Mouse (Mus musculus) heart, embryonic 10.5 days (tissue): ENCODE measurements around the gene Ccl21b. TPM values are rescaled to one million over a fixed set of nuclear protein-coding genes. Genes with fewer than 3 reads are reported as not detected.
"Not testable (repeated sequence)": the region's sequence is repeated elsewhere in the genome, so short reads cannot be mapped to it uniquely, and the experiment has no call there.

Source experiments
- DNase-seq: peaks from one replicate; pipeline ENCODE4 v3.0.0-alpha.2; 2017; ENCODE audit warnings: low spot score
- H3K27ac ChIP-seq: fragments of 300-500 bp; sonication (generic); 2 replicates; pipeline ENCODE4 v1.5.1; 2016; ENCODE audit warnings: mild to moderate bottlenecking
- H3K27me3 ChIP-seq: fragments of 300-500 bp; sonication (generic); 2 replicates; pipeline ENCODE4 v1.6.1; 2016; ENCODE audit warnings: mild to moderate bottlenecking; ENCODE audit not compliant: poor library complexity, insufficient read depth, severe bottlenecking
- H3K36me3 ChIP-seq: fragments of 300-500 bp; sonication (generic); 2 replicates; pipeline ENCODE4 v1.6.1; 2016; ENCODE audit warnings: mild to moderate bottlenecking, moderate library complexity
- H3K4me1 ChIP-seq: fragments of 300-500 bp; sonication (generic); 2 replicates; pipeline ENCODE4 v1.6.1; 2016; ENCODE audit warnings: mild to moderate bottlenecking
- H3K4me3 ChIP-seq: fragments of 300-500 bp; sonication (generic); 2 replicates; pipeline ENCODE4 v1.5.1; 2016; ENCODE audit warnings: mild to moderate bottlenecking, moderate library complexity
- H3K9me3 ChIP-seq: fragments of 300-500 bp; sonication (generic); 2 replicates; pipeline ENCODE4 v1.6.1; 2016; ENCODE audit warnings: mild to moderate bottlenecking, moderate library complexity
- WGBS: fragments of 180-500 bp; shearing (Covaris S2); methylation state at CpG from one replicate; pipeline ENCODE4 v1.1.7; 2016; 5-methylcytosine and 5-hydroxymethylcytosine counted together
- polyA plus RNA-seq: library from polyadenylated mRNA; unstranded; fragments of >200 nt; fragmentation: Nextera tagmentation; extraction: Ambion mirVana; gene quantifications from 2 replicates; pipeline ENCODE4 v1.2.1, GENCODE M21; 2016

Ccl21b gene
- not detected in 2 replicates for polyA plus RNA-seq

- H3K36me3 ChIP-seq, H3K4me1 ChIP-seq, H3K27ac ChIP-seq, H3K27me3 ChIP-seq, DNase-seq, H3K4me3 ChIP-seq, H3K9me3 ChIP-seq: not testable (repeated sequence)
- WGBS: no CpG with 5 or more reads among the region's 5 CpGs
These were observed at the start of gene Ccl21b for GRCm38 (mm10) chr4:42255467-42255866. TSS of gene Ccl21b (plus strand) at chr4:42255767.

DNA sequence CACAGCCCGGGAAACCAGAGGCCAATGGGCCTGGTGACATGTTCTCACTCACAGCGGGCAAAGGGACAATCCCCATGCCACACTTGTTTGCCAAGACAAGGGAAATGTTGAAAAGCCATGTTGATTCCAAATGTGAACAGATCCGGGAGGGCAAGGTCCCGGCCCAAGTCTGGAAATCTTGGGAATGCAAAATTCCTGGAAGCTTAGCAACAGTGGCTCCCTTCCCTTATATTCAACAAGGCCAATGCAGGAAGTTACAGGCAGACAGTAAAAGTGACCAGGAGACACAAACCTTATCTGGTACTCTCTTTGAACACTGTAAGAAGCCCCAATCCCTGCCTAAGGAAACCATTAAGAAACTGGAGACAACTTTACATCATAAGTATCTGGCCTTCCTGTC, 15.2 kb upstream of the Ccl21b start, which contains the start of gene Gm10600:
Gene Gm10600, plus strand, starts transcription at position 301 of the 400 bp plus-strand sequence.
- not testable (repeated sequence) for H3K27me3 ChIP-seq, H3K36me3 ChIP-seq, H3K9me3 ChIP-seq, DNase-seq, H3K4me1 ChIP-seq, H3K4me3 ChIP-seq, H3K27ac ChIP-seq
- WGBS: no CpG with 5 or more reads among the region's 4 CpGs

GRCm38 (mm10) chr4:42293967-42294366, 38.4 kb downstream of the Ccl21b start, which contains the start of gene Gm21953:
TSS of gene Gm21953 (plus strand) at chr4:42294267.
- not testable (repeated sequence) for H3K4me1 ChIP-seq, H3K36me3 ChIP-seq, DNase-seq, H3K9me3 ChIP-seq, H3K27me3 ChIP-seq, H3K27ac ChIP-seq, H3K4me3 ChIP-seq
- WGBS: no CpG with 5 or more reads among the region's 18 CpGs

Other genes with a start within 250 kb of the Ccl21b start
- gene Gm21093, start 221.0 kb upstream of the Ccl21b start, polyA plus RNA-seq: 0.14 TPM in 1 of 2 replicates, not detected in the other
- not detected in 2 replicates for gene Gm3893, start 164.6 kb upstream of the Ccl21b start, polyA plus RNA-seq
- 0.17 and 0.24 TPM in 2 replicates for gene Gm13304, start 140.9 kb upstream of the Ccl21b start, polyA plus RNA-seq
- 0.50 and 0.74 TPM in 2 replicates for gene Gm13306, start 102.3 kb upstream of the Ccl21b start, polyA plus RNA-seq
- 0.33 TPM in 1 of 2 replicates, not detected in the other for gene Gm13305, start 87.2 kb upstream of the Ccl21b start, polyA plus RNA-seq
- gene Gm10600, start 15.1 kb upstream of the Ccl21b start, polyA plus RNA-seq: not detected in 2 replicates
- gene Gm21953, start 38.5 kb downstream of the Ccl21b start, polyA plus RNA-seq: not detected in 2 replicates
- gene Fam205a3, start 62.6 kb downstream of the Ccl21b start, polyA plus RNA-seq: not detected in 2 replicates
- gene Gm21586, start 183.6 kb downstream of the Ccl21b start, polyA plus RNA-seq: not detected in 2 replicates
- gene Gm2163, start 211.0 kb downstream of the Ccl21b start, polyA plus RNA-seq: not detected in 2 replicates